Mouse (Mus musculus): Measurements from ENCODE around the gene Klf7. TPM values are rescaled to one million over a fixed set of nuclear protein-coding genes. Genes with fewer than 3 reads are reported as not detected.
A peak's percentile ranks its signal among the peaks of the same experiment; 100 is the strongest.

Gene Klf7
- polyA plus RNA-seq, 1 experiment: 19.7 TPM

GRCm38 (mm10) chr1:63995828-63996227 is 126.3 kb downstream of the Klf7 start:
- peaks cover 20% of the 10 kb centered on the region for H3K4me1 ChIP-seq (ENCODE audit: control insufficient read depth, insufficient read depth, low read length)
- WGBS: 58% methylated on average over 4 of the region's 4 CpGs
- TF ChIP-seq CTCF (IDR thresholded peaks at IDR 0.05; ENCODE audit: borderline replicate concordance, insufficient read depth, low read depth, low read length) (no peak), POLR2A (IDR thresholded peaks at IDR 0.05; ENCODE audit: borderline replicate concordance, insufficient read depth, low read length) (no peak)

GRCm38 (mm10) chr1:63995137-63995492 is 127.0 kb downstream of the Klf7 start:
- H3K4me3 ChIP-seq (replicated peaks; ENCODE audit: insufficient read depth, low read depth, low read length): no peak overlapping the region
- peaks cover 20% of the 10 kb centered on the region for H3K4me1 ChIP-seq (ENCODE audit: control insufficient read depth, insufficient read depth, low read length)
- DNase-seq: peak in 1 of 2 experiments; percentile 75
- no peaks in the 10 kb centered on the region for H3K27me3 ChIP-seq (ENCODE audit: control insufficient read depth, insufficient read depth, low read length)
- 33% methylated on average over 5 of the region's 5 CpGs for WGBS
- peak overlapping the region; percentile 86 for H3K27ac ChIP-seq (ENCODE audit: insufficient read depth, low read length)
- TF ChIP-seq POLR2A (IDR thresholded peaks at IDR 0.05; ENCODE audit: borderline replicate concordance, insufficient read depth, low read length): no peak
- no peak for TF ChIP-seq CTCF (IDR thresholded peaks at IDR 0.05; ENCODE audit: borderline replicate concordance, insufficient read depth, low read depth, low read length)

More at GRCm38 (mm10) chr1:63995828-63996227, 126.3 kb downstream of the Klf7 start:
- Histone ChIP-seq H3K27me3 (ENCODE audit: control insufficient read depth, insufficient read depth, low read length) (no peaks in the 10 kb centered on the region), H3K27ac (ENCODE audit: insufficient read depth, low read length) (no peak overlapping the region), H3K4me3 (replicated peaks; ENCODE audit: insufficient read depth, low read depth, low read length) (no peak overlapping the region)
- peak in 1 of 2 experiments; percentile 37 for DNase-seq

DNA sequence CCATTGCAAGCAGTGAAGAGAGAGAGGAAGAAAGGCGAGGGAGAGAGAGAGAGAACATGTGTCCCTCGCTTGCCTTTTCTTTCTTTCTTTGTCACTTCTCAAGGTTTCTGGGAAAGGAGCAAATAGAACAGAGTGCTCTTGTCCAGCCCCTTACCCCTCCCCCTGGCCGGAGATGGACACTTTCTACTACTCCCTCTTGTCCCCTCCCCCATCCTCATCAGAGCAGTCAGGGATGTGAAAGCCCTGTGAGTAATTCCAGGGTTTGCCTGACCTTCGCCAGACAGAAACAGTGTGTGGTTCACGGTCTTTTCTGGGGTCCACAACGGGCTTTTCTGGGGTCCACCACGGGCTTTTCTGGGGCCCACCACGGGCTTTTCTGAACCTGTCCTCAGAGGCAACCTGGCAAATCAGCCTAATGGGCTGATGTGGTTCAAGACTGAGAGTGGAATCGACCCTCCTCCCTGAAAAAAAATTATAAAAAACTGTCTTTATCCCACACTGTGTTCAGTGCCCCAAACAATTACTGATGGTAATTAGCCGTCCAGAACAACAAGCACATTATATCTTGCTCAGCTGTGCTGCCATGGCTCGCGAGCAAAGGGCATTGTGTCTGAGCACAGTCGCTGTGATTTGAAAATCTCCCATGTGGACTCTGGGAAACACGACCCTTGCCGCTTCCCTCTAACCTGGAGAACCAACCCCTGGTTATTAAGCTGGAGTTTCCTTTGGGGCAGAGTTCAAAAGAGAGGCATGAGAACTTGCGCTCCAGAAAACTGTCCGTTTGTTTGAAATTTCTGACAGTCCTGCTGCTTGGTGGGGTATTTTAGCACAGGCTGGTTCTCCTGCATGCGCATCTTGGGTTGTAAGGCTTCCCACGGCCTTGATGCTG is 127.6 kb downstream of the Klf7 start:
- no peak overlapping the region for H3K4me3 ChIP-seq (replicated peaks; ENCODE audit: insufficient read depth, low read depth, low read length)
- H3K4me1 ChIP-seq (ENCODE audit: control insufficient read depth, insufficient read depth, low read length): peaks cover 15% of the 10 kb centered on the region
- H3K27me3 ChIP-seq (ENCODE audit: control insufficient read depth, insufficient read depth, low read length): no peaks in the 10 kb centered on the region
- 40% methylated on average over 19 of the region's 19 CpGs for WGBS
- peak; percentile 37 to 57 for DNase-seq
- H3K27ac ChIP-seq (ENCODE audit: insufficient read depth, low read length): peak overlapping the region; percentile 86
- no peak for TF ChIP-seq CTCF (IDR thresholded peaks at IDR 0.05; ENCODE audit: borderline replicate concordance, insufficient read depth, low read depth, low read length)
- TF ChIP-seq POLR2A (IDR thresholded peaks at IDR 0.05; ENCODE audit: borderline replicate concordance, insufficient read depth, low read length): no peak

GRCm38 (mm10) chr1:63992506-63992905 is 129.6 kb downstream of the Klf7 start:
- H3K27ac ChIP-seq (ENCODE audit: insufficient read depth, low read length): no peak overlapping the region
- 84% methylated on average over 5 of the region's 5 CpGs for WGBS
- H3K27me3 ChIP-seq (ENCODE audit: control insufficient read depth, insufficient read depth, low read length): no peaks in the 10 kb centered on the region
- DNase-seq: no peak
- no peak overlapping the region for H3K4me3 ChIP-seq (replicated peaks; ENCODE audit: insufficient read depth, low read depth, low read length)
- TF ChIP-seq CTCF (IDR thresholded peaks at IDR 0.05; ENCODE audit: borderline replicate concordance, insufficient read depth, low read depth, low read length): no peak
- no peak for TF ChIP-seq POLR2A (IDR thresholded peaks at IDR 0.05; ENCODE audit: borderline replicate concordance, insufficient read depth, low read length)
- H3K4me1 ChIP-seq (ENCODE audit: control insufficient read depth, insufficient read depth, low read length): peaks cover 12% of the 10 kb centered on the region

- 97% methylated on average over 6 of the region's 6 CpGs for WGBS
- Histone ChIP-seq H3K27ac (ENCODE audit: insufficient read depth, low read length) (no peak overlapping the region), H3K4me3 (replicated peaks; ENCODE audit: insufficient read depth, low read depth, low read length) (no peak overlapping the region), H3K4me1 (ENCODE audit: control insufficient read depth, insufficient read depth, low read length) (peaks cover 12% of the 10 kb centered on the region), H3K27me3 (ENCODE audit: control insufficient read depth, insufficient read depth, low read length) (no peaks in the 10 kb centered on the region)
- TF ChIP-seq POLR2A (IDR thresholded peaks at IDR 0.05; ENCODE audit: borderline replicate concordance, insufficient read depth, low read length) (no peak), CTCF (IDR thresholded peaks at IDR 0.05; ENCODE audit: borderline replicate concordance, insufficient read depth, low read depth, low read length) (no peak)
- no peak for DNase-seq
Observed at GRCm38 (mm10) chr1:63990416-63990815, 131.7 kb downstream of the Klf7 start.

- Histone ChIP-seq H3K4me3 (replicated peaks; ENCODE audit: insufficient read depth, low read depth, low read length) (no peak overlapping the region), H3K27me3 (ENCODE audit: control insufficient read depth, insufficient read depth, low read length) (no peaks in the 10 kb centered on the region), H3K27ac (ENCODE audit: insufficient read depth, low read length) (no peak overlapping the region), H3K4me1 (ENCODE audit: control insufficient read depth, insufficient read depth, low read length) (no peaks in the 10 kb centered on the region)
- DNase-seq: no peak
- 91% methylated on average over 2 of the region's 2 CpGs for WGBS
- no peak for TF ChIP-seq CTCF (IDR thresholded peaks at IDR 0.05; ENCODE audit: borderline replicate concordance, insufficient read depth, low read depth, low read length)
- TF ChIP-seq POLR2A (IDR thresholded peaks at IDR 0.05; ENCODE audit: borderline replicate concordance, insufficient read depth, low read length): no peak
Observed at GRCm38 (mm10) chr1:63980733-63981132, 141.3 kb downstream of the Klf7 start.

Data from cerebellum, adult 2 months (tissue).